Mouse (Mus musculus) central nervous system, embryonic 14 days (tissue): Measurements from ENCODE around the gene Wdsub1. TPM values are rescaled to one million over a fixed set of nuclear protein-coding genes. Genes with fewer than 3 reads are reported as not detected.

Source experiments
- polyA plus RNA-seq: library from polyadenylated mRNA; depleted of rRNA; stranded (reverse); fragments of >200 nt; gene quantifications from 2 replicates; pipeline ENCODE4 v1.2.3, GENCODE M21; 2012; rRNA removed

The Wdsub1 gene
- 24.0 and 30.8 TPM in 2 replicates for polyA plus RNA-seq

GRCm38 (mm10) chr2:59881831-59882741 is at the start of gene Wdsub1:
Gene Wdsub1 (minus strand): TSS chr2:59882591.

